Mouse (Mus musculus): ENCODE results near the gene Kalrn. TPM values are rescaled to one million over a fixed set of nuclear protein-coding genes. Genes with fewer than 3 reads are reported as not detected.

Kalrn gene
- polyA plus RNA-seq, 1 experiment from 2014 or later = 11.3 TPM

DNA sequence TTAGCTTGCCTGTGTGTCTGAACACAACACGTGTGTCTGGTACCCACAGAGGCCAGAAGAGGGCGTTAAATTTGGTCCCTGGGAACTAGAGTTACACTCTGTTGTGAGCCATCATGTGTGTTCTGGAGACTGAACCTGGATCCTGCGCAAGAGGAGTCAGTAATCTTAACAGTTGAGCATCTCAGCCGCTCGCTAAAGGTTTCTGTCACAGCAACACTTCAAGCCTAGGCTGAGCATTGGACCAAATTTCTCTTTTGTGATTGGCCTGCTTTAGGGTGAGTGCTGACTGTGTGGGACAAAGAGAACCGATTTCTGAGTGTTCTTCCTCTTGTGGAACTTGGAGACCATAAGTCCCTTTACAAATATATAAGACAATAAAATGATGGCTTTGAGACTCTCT is 622.9 kb downstream of the Kalrn start:
- Histone ChIP-seq H3K4me3 (no peak overlapping the region), H3K27me3 (ENCODE audit: low read depth, poor library complexity, severe bottlenecking) (no peaks in the 10 kb centered on the region), H3K9me3 (replicated peaks) (no peaks in the 10 kb centered on the region), H3K4me1 (peaks cover 5% of the 10 kb centered on the region; the same call in 1 of the 2 replicates), H3K36me3 (peaks cover 34% of the 10 kb centered on the region), H3K27ac (replicated peaks) (no peak overlapping the region)
- no peak for DNase-seq (ENCODE audit: low spot score)
- 85% methylated on average over 6 of the region's 6 CpGs for WGBS

- H3K27me3 ChIP-seq (ENCODE audit: low read depth, poor library complexity, severe bottlenecking) = no peaks in the 10 kb centered on the region
- no peak overlapping the region for H3K4me3 ChIP-seq
- WGBS = 87% methylated on average over 17 of the region's 17 CpGs
- DNase-seq (ENCODE audit: low spot score) = no peak
- peak overlapping the region; percentile 33; the same call in 1 of the 2 replicates for H3K27ac ChIP-seq (replicated peaks)
- no peaks in the 10 kb centered on the region for H3K9me3 ChIP-seq (replicated peaks)
- peaks cover 5% of the 10 kb centered on the region; the same call in 1 of the 2 replicates for H3K4me1 ChIP-seq
- H3K36me3 ChIP-seq = peaks cover 9% of the 10 kb centered on the region
Observed at GRCm38 (mm10) chr16:33947664-33948571, 625.4 kb downstream of the Kalrn start.

DNA sequence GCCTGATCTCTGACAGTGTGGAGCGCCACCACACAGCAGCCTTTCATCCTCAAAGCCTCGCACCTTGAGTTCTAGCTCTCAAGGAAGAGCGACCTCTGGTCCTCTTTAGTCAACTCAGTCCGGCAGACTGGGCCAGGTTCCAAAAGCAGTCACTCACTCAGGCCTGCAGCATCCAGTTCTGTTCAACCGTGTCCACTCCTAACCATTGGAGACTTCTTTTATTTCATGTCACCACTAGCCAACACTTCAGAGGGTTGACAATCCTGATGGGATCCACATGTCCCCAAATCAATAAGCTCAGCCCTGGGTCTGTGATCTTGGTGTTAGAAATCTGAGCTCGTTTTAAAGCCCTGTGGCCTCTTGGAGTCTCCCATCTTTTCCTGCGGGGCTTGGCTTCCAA is 627.3 kb downstream of the Kalrn start:
- no peak for DNase-seq (ENCODE audit: low spot score)
- Histone ChIP-seq H3K36me3 (no peaks in the 10 kb centered on the region), H3K27ac (replicated peaks) (no peak overlapping the region), H3K27me3 (ENCODE audit: low read depth, poor library complexity, severe bottlenecking) (no peaks in the 10 kb centered on the region), H3K9me3 (replicated peaks) (no peaks in the 10 kb centered on the region), H3K4me3 (no peak overlapping the region), H3K4me1 (peaks cover 24% of the 10 kb centered on the region)
- WGBS = 80% methylated on average over 7 of the region's 7 CpGs

GRCm38 (mm10) chr16:33944772-33945171 is 628.6 kb downstream of the Kalrn start:
- no peak for DNase-seq (ENCODE audit: low spot score)
- no peaks in the 10 kb centered on the region for H3K9me3 ChIP-seq (replicated peaks)
- H3K36me3 ChIP-seq = no peaks in the 10 kb centered on the region
- no peak overlapping the region for H3K27ac ChIP-seq (replicated peaks)
- H3K27me3 ChIP-seq (ENCODE audit: low read depth, poor library complexity, severe bottlenecking) = no peaks in the 10 kb centered on the region
- WGBS = 57% methylated on average over 6 of the region's 6 CpGs
- H3K4me3 ChIP-seq = no peak overlapping the region
- peaks cover 27% of the 10 kb centered on the region for H3K4me1 ChIP-seq

GRCm38 (mm10) chr16:33944126-33944525 is 629.2 kb downstream of the Kalrn start:
- Histone ChIP-seq H3K27me3 (ENCODE audit: low read depth, poor library complexity, severe bottlenecking) (no peaks in the 10 kb centered on the region), H3K27ac (replicated peaks) (no peak overlapping the region), H3K4me3 (no peak overlapping the region), H3K9me3 (replicated peaks) (no peaks in the 10 kb centered on the region), H3K36me3 (no peaks in the 10 kb centered on the region), H3K4me1 (peaks cover 27% of the 10 kb centered on the region)
- DNase-seq (ENCODE audit: low spot score) = no peak
- WGBS = 90% methylated on average over 4 of the region's 4 CpGs

DNA sequence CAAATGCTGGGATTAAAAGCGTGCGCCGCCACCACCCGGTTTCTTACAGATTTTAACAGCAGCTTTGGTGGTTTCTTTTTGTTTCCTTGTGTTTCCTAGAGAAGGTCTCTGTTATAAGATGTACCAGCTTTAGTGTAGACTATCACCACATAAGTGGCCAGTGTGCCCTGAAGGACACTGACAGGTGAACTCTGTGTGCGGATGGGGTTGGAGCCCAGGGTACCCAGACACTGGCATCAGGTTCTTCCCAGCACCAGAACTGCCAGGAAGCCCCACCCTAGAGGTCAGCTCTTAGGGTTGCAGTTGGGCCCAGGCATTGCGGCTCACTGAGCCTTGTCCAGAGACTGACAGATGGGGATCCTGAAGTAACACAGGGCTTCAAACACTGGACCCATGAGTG is 629.9 kb downstream of the Kalrn start:
- Histone ChIP-seq H3K4me3 (no peak overlapping the region), H3K36me3 (no peaks in the 10 kb centered on the region), H3K4me1 (peaks cover 27% of the 10 kb centered on the region), H3K27me3 (ENCODE audit: low read depth, poor library complexity, severe bottlenecking) (no peaks in the 10 kb centered on the region), H3K9me3 (replicated peaks) (no peaks in the 10 kb centered on the region), H3K27ac (replicated peaks) (no peak overlapping the region; the same call in 1 of the 2 replicates)
- DNase-seq (ENCODE audit: low spot score) = no peak
- 95% methylated on average over 6 of the region's 6 CpGs for WGBS

GRCm38 (mm10) chr16:33942341-33942740 is 631.0 kb downstream of the Kalrn start:
- no peaks in the 10 kb centered on the region for H3K36me3 ChIP-seq
- no peak overlapping the region for H3K4me3 ChIP-seq
- H3K4me1 ChIP-seq = peaks cover 27% of the 10 kb centered on the region
- 62% methylated on average over 11 of the region's 11 CpGs for WGBS
- DNase-seq (ENCODE audit: low spot score) = peak; percentile 33
- H3K27me3 ChIP-seq (ENCODE audit: low read depth, poor library complexity, severe bottlenecking) = no peaks in the 10 kb centered on the region
- H3K9me3 ChIP-seq (replicated peaks) = no peaks in the 10 kb centered on the region
- peak overlapping the region; percentile 73 for H3K27ac ChIP-seq (replicated peaks)

DNA sequence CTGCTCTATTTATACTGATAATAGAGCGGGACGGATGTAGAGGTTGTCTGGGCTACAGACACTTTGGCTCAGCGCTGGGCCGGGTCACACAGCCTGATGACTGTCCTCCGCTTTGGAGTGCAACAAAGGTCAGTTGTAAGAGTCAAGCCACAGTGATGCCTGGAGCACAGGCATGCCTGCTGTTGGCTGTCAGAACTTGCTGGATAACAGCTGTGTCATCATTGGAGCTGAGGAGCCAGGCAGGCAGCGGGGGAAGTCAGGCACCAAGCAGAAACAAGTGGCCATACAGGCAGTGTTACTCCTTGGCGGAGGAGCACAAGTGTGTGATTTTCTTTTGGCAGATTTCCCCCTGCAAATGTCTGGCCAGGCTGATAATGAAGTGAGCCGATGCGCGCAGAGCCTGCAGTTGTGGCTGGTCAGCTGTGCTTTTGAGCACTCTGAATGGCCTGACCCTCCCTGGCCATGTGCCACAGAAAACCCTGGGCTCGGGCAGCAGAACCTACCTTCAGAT is 632.0 kb downstream of the Kalrn start:
- peaks cover 22% of the 10 kb centered on the region for H3K4me1 ChIP-seq
- H3K9me3 ChIP-seq (replicated peaks) = no peaks in the 10 kb centered on the region
- 73% methylated on average over 11 of the region's 11 CpGs for WGBS
- no peak for DNase-seq (ENCODE audit: low spot score)
- H3K36me3 ChIP-seq = no peaks in the 10 kb centered on the region
- H3K4me3 ChIP-seq = no peak overlapping the region
- peak overlapping the region; percentile 73 for H3K27ac ChIP-seq (replicated peaks)
- H3K27me3 ChIP-seq (ENCODE audit: low read depth, poor library complexity, severe bottlenecking) = no peaks in the 10 kb centered on the region

DNA sequence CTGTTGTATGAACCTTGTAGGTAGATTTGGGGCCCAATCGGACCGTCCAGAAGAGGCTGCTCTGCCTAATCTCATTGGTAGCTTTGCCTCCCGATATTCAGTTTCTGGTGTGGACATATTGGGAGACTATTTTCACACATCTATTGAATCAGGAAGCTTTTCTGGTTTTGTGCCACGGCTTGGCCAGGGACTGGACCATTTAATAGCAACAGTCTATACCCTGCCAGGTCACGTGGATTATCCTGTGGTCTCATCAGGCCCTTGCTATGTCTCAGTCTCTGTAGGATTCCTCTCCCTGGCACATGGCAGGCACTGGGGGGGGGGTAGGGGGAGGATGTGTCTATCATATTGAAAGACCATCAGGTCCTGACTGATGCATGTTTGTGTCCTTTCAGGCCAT is 633.2 kb downstream of the Kalrn start:
- no peak overlapping the region for H3K27ac ChIP-seq (replicated peaks)
- WGBS = 85% methylated on average over 5 of the region's 5 CpGs
- no peaks in the 10 kb centered on the region for H3K27me3 ChIP-seq (ENCODE audit: low read depth, poor library complexity, severe bottlenecking)
- DNase-seq (ENCODE audit: low spot score) = no peak
- H3K4me3 ChIP-seq = no peak overlapping the region
- H3K4me1 ChIP-seq = peaks cover 22% of the 10 kb centered on the region
- no peaks in the 10 kb centered on the region for H3K36me3 ChIP-seq
- H3K9me3 ChIP-seq (replicated peaks) = no peaks in the 10 kb centered on the region

DNA sequence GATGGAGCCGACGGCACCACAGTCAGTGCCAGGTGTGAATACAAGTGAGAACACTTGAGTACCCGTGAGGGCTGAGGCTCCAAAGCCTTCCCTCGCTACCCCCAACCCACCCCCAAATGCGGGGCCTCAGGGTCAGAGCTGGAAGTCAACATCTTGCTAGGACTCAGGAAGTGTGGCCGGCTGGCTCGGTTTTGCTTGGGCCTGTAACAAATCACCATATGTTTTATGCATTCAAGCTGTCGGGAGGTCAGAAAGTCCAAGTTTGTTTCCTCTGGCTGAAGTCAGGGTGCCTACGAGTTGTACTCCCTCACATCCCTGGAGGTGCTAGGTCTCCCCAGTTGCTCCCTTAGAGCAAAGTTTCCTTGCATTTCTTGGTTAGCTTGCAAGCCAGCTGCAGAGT is 633.7 kb downstream of the Kalrn start:
- Histone ChIP-seq H3K9me3 (replicated peaks) (no peaks in the 10 kb centered on the region), H3K4me3 (no peak overlapping the region), H3K27me3 (ENCODE audit: low read depth, poor library complexity, severe bottlenecking) (no peaks in the 10 kb centered on the region), H3K27ac (replicated peaks) (no peak overlapping the region), H3K36me3 (no peaks in the 10 kb centered on the region), H3K4me1 (peaks cover 23% of the 10 kb centered on the region)
- WGBS = 74% methylated on average over 9 of the region's 9 CpGs
- no peak for DNase-seq (ENCODE audit: low spot score)

DNA sequence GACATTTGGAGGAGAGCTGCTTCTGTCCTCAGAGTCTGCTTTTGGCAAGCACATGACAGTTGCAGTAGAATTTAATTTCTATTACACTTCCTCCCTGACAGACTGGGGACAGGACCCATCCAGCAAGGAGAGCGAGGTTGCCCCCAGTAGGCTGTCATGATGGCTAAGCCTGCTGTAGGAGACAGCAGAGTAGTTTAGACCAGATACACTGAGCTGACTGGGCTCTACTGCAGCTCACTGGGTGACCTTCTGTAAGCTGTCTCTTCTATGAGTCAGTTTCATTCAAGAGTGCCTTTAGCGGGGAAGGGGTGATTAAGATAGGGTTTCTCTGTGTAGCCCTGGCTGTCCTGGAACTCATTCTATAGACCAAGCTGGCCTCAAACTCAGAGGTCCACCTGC is 634.2 kb downstream of the Kalrn start:
- Histone ChIP-seq H3K27me3 (ENCODE audit: low read depth, poor library complexity, severe bottlenecking) (no peaks in the 10 kb centered on the region), H3K4me3 (no peak overlapping the region), H3K4me1 (peaks cover 26% of the 10 kb centered on the region), H3K27ac (replicated peaks) (no peak overlapping the region), H3K36me3 (no peaks in the 10 kb centered on the region), H3K9me3 (replicated peaks) (no peaks in the 10 kb centered on the region)
- no peak for DNase-seq (ENCODE audit: low spot score)
- 83% methylated on average over 2 of the region's 2 CpGs for WGBS

GRCm38 (mm10) chr16:33938311-33939132 is 634.8 kb downstream of the Kalrn start:
- DNase-seq (ENCODE audit: low spot score) = no peak
- no peak overlapping the region for H3K27ac ChIP-seq (replicated peaks)

More at GRCm38 (mm10) chr16:33938311-33939132, 634.8 kb downstream of the Kalrn start:
- H3K4me1 ChIP-seq = peaks cover 26% of the 10 kb centered on the region
- no peaks in the 10 kb centered on the region for H3K36me3 ChIP-seq
- H3K9me3 ChIP-seq (replicated peaks) = no peaks in the 10 kb centered on the region
- WGBS = 76% methylated on average over 12 of the region's 12 CpGs
- H3K27me3 ChIP-seq (ENCODE audit: low read depth, poor library complexity, severe bottlenecking) = no peaks in the 10 kb centered on the region
- H3K4me3 ChIP-seq = no peak overlapping the region

All from midbrain, embryonic 10.5 days (tissue).